Mouse (Mus musculus) gastrocnemius, postnatal 4 days (tissue): ENCODE data around the gene Cxcl17. TPM values are rescaled to one million over a fixed set of nuclear protein-coding genes. Genes with fewer than 3 reads are reported as not detected.

Experiments
- DNase-seq, 2 experiments: peaks; one replicate each; pipeline ENCODE4 v3.0.0; 2021 to 2022; ENCODE audit warnings: low spot score in 2 of 2, mixed read lengths in 2 of 2
- total RNA-seq, 2 experiments: library from RNA; stranded (reverse); gene quantifications; 2 replicates each; pipeline ENCODE4 v1.2.3; 2021

Cxcl17 gene
- total RNA-seq, 2 experiments from 2014 or later, result not detected

DNA sequence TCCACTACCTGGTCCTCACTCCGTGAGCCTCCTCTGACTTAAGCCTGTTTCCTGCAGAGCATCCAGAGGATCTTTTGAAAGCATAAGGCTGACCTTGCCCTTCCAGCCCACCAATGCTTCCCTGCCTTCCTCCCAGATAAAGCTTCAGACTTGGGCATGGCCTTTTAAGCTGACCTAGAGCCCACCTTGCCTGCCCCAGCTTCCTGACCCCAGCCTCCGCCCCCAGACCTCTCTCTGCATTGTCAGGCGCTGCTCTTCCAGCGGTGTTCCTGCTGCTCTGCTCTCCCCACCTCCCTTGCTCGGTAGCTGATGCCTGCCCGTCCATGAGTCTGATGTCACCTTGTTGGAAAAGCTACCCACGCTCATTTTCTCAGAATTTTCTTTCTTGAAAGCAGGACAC lies 19.8 kb downstream of the Cxcl17 start:
- DNase-seq, result no peak

DNA sequence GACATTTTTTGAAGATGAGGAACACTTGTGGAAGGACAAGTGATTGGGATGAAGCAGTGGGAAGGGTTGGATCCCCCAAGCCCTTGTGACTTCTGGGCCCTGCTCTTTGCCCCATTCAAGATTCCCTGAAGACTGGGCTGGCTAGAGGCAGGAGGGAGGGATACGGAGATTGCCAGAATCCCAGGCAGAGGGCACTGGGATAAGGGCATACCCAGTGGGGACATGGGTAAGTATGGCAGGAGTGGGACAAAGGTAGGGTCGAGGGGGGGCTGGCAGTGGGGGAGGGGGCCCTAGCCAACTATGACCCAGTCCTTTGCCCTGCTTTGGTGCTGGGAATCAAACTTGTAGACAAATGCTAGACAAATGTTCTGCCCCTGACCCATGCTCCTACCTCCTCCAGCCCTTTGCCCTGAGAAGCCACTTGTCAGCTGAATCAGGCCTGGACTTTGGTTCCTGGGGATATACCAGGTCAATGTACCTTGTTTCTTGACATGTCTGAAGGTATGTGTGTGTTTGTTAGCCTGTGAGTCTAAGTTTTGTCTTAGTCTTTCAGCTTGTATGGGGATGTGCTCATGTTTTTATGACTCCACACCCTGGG lies 20.7 kb downstream of the Cxcl17 start:
- no peak for DNase-seq

DNA sequence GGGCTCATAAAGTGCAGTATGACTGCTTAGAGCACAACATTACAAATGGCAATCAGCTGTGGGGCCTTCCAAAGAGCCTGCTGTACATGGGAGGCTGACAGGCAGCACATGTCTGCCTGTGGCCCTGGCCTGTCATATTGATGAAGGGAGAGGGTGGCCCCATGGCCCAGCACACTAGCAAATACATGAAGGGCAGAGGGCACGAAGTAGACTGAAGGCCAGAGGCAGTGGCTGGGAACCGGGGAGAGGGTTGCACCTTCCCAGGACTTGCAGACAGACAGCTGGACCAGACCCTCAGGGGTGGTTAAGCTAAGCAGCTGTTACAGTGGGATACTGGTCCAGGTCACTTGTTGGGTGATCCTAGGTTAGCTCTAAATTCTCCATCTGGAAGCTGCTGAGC lies 21.7 kb downstream of the Cxcl17 start:
- DNase-seq, result no peak

DNA sequence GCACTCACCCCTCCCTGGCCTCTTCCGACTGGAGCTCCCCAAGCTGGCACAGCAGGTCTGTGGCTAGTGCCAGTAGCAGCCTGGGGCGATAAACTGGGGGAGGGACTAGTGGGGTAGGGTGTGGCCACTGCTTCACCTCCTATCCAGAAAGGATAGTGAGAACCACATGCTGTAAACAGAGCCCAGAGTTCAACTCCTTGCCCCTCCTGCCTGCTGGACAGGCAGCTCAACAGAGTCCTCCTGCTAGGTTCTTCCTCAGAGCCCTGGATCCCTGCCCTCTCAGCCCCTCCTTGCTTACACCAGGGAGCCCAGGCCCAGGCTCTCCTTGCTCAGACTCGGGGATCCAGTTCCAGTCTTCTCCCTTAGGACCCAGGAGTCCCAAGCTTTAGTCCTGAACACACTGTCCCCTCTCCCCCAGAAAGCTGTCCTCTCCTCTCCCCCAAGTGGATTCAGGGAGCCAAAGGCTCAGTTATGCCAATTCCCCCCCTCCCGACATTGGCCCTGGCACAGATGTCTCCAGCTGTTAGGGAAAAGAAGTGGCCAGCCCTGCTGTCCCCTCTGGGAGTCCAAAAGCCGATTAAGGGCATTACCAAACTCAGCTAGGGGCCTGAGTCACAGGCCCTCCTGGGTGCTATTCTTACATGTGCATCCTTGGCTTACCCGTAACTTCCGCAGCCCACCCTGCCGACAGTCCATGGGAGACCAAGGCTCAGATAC lies 22.5 kb downstream of the Cxcl17 start:
- peak in 1 of 2 experiments; percentile 50 for DNase-seq

DNA sequence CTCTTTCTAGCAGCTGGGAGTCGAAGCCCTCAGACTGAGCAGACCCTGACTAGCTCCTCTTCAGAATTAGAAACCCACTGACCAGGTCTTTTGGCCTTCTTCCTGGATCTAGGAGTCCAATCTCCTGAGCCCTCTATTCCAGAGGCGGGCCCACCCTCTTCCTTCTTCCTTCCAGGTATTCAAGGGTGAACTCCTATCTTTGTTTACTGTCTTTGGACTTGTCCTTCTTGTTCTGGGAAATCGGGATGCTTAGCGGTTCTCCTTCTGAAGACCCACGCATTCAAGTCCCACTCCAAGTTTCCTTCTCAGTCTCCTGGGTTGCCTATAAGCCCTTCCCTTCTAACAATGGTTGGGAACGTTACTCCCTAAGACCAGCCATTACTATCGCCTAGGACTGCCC lies 23.8 kb downstream of the Cxcl17 start:
- DNase-seq, result no peak

DNA sequence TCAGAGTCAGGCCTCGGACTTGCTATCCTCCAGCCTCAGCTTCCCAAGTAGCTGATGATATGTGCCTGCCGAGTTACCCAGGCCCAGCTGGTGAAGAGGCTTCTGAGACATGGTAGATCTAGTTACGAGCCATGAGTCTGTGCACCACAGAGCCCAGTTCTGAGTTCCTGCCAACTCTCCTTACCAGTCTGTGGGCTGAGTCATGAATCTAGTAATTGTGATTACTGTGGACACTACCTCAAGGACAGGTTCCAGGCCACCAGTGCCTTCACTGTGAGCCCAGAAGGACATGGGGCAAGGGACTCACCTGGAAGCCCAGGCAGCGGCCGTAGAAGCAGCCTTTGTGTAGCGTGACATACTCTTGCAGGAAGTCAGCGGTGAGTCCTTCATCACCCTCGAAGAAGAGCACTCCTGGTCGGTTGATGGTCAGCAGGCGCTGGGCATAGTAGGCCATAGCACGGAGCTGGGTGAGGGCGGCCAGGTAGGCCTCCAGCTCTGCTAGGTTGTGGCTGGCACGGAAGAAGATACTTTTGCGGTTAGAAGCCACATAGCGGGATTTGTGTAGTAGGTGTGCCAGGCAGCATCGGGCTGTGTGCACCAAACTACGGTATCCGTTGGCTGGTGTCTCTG lies 24.8 kb downstream of the Cxcl17 start:
- DNase-seq, result no peak

DNA sequence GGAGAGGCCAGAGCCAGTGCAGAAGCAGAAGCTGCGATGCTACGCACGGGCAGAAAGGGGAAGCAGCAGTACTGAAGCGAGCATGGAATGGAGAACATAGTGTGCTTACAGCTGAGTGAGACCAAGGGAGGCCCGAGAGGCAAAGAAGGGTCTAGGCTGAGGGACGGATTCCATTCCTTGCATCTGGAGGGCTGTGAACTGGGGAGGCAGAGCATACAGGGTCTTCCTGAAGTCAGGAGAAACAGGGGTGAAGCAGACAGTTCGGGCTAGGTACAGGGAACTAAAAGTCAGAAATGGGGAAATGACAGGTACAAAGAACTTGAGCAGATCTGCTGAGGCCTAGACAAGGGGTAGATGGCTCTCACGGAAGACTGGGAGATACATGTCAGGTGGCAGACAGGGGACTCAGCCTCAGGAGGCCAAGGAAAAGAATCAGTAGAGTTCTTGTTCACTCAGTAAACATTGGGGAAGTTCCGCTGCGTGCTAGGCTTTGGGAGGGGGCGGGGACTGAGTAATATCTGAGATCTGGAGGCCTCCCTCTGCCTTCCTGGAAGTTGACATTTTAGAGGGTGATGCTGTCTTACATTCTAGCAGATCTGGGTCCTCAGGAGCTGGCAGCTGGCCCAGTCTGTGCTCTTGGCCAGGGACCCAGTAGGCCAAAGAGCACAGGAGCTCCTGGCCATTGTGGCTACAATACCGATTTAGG lies 26.7 kb downstream of the Cxcl17 start:
- peak in 1 of 2 experiments; percentile 78 for DNase-seq

DNA sequence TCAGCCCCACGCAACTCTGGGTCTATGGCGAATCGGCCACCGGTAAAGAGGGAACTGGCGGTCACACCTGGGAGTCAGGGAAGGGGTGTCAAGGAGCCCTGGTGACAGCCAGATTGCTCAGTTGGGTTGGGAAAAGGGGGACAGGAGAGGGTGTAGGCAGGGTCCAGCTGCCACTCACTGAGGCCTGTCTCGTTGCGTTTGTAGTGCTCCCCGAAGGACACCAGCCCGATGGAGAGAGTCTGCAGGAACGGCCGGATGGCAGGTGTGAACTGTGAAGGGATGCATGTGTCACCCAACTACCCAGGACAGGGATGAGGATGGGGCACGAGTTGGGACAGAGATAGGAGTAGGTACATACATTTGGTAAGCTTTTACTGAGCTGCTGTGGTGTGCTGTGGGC lies 27.4 kb downstream of the Cxcl17 start:
- no peak for DNase-seq

DNA sequence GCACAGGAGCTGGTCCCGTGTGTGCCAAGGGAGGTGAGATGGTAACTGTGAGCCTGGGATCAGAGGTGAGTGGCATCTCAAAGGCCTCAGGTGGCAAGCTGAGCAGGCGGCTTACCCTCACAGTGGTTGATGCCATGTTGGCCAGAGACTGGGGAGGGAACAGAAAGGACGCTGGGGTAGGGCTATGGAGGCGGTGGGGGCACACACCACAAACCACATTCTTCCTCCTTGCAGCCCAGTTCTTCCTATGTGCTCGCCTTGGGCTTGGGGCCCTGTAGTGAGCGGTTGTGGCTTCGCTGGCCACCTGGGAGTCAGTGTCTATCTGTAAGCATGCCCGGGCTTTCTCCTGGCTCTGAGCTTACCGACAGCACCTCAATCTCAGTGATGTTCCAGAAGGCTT lies 27.9 kb downstream of the Cxcl17 start:
- no peak for DNase-seq

DNA sequence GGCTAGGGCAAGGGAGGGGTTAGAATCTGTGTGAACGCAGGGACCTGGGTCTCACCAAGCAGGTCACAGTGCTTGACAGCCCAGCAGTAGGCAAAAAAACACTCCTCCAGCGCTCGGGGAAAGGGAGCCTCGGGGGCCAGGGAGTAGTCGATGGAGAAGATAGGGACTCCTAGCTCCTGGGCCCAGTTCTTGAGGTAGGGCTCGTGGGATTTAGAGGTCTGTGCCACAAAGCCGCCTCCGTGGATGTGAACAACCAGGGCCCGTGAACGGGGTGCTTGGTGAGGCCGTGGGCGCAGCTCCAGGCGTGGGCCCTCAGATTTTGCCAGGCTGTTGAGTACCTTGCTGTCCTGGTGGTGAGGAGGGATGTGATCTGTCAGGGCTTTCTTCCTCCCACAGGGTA lies 28.4 kb downstream of the Cxcl17 start:
- DNase-seq, result no peak

DNA sequence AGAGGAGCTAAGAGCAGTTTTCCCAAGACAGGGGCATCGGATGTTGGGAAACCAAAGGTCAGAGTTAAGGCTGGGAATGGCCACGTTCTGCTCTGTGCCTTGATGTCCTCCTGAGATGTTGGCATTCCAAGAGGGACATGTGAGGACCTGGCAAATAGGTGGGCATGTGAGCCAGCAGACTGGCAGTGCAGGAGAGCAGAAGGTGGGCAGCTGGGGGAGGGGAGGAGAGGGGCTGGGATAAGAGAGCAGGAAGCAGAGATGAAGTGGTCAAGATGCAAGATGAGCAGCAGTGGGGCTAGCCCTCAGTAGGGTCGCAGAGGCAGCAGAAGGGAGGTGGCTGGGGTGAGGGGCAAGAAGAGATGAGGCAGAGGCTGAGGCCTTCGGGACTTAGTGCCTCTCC lies 28.8 kb downstream of the Cxcl17 start:
- DNase-seq, result no peak

DNA sequence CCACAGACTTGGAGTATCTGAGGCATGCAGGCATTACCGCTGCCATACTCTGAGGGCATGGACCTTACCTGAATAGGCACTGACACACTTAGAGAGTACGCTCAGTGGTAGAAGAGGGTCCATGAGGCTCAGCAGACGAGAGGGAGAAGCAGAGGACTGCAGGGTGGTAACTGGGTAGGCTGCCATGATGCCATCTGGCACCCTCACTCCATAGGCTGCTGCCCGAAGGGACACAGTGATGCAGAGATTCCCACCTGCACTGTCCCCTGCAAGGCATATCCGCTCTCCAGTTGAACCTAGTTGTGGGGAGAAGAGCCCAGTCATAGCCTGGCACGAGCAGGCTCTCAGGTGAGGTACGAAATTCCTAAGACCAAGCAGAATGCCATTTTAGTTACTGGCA lies 29.3 kb downstream of the Cxcl17 start:
- no peak for DNase-seq

DNA sequence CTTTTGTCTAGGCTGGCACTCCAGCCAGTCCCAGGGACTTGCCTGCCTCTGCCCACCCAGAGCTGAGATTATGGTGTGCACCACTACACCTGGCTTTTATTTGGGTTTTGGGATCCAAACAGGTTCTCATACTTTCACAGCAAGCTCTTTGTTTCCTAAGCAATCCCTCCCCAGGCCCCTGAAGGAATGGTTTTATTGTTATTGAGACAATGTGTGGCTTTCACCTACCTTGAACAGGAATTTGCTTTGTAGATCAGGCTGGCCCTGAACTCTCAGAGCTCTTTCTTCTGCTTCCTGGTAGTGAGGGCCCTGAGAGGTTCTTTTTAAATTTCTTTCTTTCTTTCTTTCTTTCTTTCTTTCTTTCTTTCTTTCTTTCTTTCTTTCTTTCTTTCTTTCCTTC lies 30.1 kb downstream of the Cxcl17 start:
- DNase-seq, result no peak

DNA sequence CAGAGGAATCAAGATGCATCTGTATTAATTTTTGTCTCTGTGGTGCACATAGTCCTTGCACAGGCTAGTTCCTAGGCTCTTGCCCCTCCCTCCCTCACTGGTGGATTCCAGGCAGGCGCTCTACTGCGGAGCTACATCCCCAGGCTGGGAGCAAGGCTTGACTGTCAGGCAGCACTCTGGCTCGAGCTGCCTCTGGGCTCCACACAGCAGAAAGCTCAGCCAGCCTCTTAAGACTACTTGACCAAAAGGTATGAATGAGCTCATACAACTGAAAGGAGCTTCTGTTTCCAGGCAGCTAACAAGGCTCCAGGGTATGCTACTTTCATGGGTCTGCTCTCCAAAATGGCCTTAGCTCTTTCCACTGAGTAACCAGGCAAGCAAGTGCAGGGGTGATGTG lies 31.4 kb downstream of the Cxcl17 start:
- DNase-seq, result no peak

DNA sequence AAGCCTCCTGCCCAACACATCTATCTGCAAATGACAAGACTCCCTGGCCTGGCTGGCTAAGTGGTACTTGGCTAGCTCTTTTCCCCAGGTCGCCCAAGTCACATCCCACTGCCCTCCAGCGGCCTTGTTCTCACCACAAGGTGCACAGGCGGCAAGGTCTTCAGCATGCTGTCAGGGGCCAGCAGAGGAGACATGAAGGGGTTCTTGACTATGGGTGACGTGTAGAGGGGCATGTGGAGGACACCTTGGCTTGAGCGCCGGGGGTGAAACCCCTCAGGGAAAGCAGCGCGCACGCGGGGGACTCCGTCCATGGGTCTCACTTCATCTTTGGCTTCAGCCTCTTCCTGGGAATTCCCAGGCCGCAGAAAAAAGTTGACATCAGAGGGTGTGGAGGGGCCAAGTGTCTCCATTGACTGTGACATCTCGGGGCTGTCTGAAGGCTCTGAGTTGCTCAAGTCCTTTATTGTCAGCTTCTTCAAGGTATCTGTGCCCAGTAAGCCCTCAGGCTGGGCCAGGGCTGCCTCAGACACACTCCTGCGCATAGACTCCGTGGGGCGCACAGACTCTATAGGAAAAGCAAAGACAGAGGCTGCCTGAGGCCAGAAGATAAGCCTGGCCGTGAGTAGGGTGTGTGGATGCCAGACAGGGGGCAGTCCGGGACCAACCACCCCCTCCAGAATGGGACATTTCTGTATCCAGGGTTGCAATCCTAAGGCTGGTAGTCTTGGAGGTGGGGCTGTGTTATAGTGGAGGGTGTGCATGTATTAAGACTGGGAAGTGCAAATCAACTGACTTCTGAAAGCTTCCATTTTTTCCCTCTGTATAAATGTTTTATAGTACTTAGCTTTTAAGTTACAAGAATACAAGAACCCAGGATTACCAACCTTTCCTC lies 32.0 kb downstream of the Cxcl17 start:
- DNase-seq, result no peak

DNA sequence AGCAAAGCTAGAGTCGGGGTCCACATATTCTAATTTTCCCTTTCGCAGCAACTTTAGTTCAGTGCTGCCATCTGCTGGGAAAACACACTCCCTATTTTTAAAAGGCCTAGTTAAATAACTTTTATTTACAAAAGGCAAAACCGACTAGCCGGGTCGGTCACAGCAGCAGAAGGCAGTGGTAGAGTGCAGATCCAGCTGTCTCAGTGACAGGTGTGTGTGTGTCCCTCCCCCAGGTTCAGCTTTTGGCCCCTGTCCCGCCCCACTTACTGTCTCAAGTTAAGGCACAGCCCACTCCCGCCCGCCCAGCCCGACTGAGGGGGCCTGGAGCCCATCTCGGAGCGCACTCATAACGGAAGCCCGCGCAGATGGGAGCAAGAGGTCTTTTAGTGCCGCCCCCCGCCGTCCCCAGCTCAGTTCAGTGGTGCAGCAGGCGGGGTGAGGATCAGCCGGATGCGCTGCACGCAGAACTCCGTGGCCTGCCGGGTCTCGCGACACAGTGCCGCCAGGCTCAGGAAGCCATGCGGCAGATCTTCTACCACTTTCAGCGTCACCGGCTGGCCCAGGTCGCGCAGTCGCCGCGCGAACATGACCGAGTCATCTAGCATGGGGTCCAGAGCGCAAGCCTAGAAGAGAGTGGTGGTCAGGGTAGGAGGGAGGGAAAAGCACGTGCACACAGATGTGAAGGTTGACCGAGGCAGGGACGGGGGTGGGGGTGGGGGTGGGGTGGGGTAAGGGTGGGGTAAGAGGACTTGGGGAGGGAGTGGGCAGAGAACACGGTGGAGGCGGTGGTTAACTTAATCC lies 32.9 kb downstream of the Cxcl17 start:
- DNase-seq, result peak in 1 of 2 experiments; percentile 60

DNA sequence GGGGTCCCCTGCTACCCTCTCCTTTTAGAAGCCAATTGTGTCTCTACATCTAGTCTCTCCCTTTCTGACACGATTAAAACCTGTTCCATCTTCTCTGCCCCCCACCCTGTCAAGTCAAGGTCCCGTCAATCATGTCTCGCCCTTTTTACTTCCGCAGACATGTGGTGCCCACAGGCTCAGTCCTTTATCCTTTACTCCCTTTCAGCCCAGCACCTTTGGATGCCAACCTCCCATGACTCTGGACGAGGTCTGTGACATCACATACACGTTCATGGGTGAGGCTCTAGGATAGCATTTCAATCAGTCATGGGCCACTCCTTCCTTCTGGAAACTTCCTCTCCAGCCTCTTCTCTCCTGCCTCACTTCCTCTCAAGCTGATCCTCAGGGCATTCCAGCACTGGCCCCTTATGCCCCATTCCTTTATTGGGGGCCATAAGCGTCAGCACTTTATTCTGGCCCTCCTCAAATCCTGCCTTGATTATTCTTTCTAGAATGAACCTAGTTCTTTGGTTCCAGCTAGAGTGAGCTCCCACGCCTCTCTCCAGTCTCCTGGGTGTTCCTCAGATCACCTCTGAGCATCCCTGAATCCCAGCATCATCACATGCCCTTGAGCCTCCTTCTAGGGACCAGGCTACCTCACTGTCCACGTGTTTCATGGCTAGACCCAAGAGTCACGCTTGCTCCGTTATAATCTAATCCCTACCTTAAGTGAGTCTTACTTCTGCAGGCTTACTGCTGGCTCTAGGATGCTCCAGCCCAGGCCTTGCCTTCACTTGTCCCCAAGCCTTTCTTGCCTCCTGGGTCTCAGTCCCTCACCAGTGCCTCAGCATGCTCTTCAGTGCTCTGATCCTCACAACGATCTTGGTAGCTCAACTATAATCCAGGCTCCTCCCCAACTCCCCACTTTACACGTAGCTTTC lies 34.2 kb downstream of the Cxcl17 start:
- DNase-seq, result no peak

DNA sequence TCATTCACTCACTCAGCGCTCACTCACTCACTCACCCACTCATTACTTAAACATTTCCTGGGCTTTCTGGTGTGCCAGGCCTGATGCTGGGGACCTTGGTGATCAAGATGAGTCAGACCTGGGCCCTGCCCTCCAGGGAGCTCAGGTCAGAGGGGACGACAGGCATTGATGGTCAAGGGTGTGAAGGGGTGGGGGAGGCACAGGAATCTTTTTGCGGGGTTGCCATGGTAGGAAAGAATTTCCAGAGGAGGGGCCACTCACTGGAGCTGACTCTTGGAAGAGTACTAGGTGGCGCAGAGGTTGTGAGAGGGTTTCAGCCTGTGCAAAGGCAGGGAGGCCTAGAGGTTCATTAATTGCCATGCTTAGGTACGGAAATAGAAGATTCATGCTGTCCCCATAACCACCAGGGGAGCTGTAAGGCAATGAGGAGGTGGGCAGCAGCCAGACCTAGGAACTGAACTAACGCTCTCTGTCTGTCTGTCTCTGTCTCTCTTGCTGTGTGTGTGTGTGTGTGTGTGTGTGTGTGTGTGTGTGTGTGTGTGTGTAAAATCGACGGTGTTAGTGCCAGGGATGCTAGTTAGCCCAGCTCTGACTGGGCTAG lies 35.5 kb downstream of the Cxcl17 start:
- no peak for DNase-seq

DNA sequence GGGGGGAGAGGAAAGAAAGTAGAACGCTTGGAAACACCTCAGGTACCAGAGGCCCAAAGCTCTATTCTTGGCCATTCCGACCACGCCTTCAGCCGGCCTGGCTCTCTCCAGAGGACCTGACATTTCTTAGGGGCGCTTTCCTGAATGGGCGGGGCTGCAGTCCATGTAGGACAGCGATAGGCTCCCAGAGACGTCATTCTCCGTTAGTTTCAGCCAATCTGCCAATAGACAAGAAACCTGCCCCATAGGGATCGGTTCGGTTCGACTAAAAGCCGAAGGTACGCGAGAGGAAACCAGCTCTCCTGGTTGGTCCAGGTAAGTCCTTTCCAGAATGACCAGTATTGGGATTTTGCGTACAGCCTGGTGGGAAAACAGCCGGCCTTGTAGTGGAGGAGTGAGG lies 36.1 kb downstream of the Cxcl17 start:
- peak in 1 of 2 experiments; percentile 71 for DNase-seq
